Mouse (Mus musculus) cortical plate, adult 2 months (tissue): ENCODE measurements around the gene Actr3.

Experiments
- CTCF ChIP-seq: fragments of 200-500 bp; IDR thresholded peaks from 2 replicates; pipeline ENCODE4 v1.5.1; 2011; ENCODE audit warnings: mild to moderate bottlenecking, control low read depth, low read length; ENCODE audit not compliant: insufficient read depth; ENCODE audit errors: extremely low read depth
- POLR2A ChIP-seq: fragments of 200-500 bp; IDR thresholded peaks from 2 replicates; pipeline ENCODE4 v1.6.1; 2011; ENCODE audit warnings: mild to moderate bottlenecking, low read length, control low read depth; ENCODE audit not compliant: insufficient read depth; ENCODE audit errors: extremely low read depth

GRCm38 (mm10) chr1:125407220-125407619 lies 28.3 kb downstream of the Actr3 start:
- TF ChIP-seq CTCF (no peak), POLR2A (no peak)
